Mouse (Mus musculus) gastrocnemius, postnatal 14 days (tissue): ENCODE data around the gene Slc37a4. TPM values are rescaled to one million over a fixed set of nuclear protein-coding genes. Genes with fewer than 3 reads are reported as not detected.
A peak's percentile ranks its signal among the peaks of the same experiment; 100 is the strongest.
"Not testable (repeated sequence)": the region's sequence is repeated elsewhere in the genome, so short reads cannot be mapped to it uniquely, and the experiment has no call there.

Source experiments
- DNase-seq: peaks from one replicate; pipeline ENCODE4 v3.0.0; 2021; ENCODE audit warnings: mixed read lengths
- intact Hi-C: fragments of 180-260 bp; cut with DNase I; formaldehyde crosslinking; loops from one replicate; pipeline ENCODE4 v1.15.1; 2025; ENCODE audit warnings: low total_unique reads
- total RNA-seq, 2 experiments: library from RNA; stranded (reverse); gene quantifications; 2 replicates each; pipeline ENCODE4 v1.2.3; 2021

Slc37a4 gene
- total RNA-seq, 2 experiments from 2014 or later: 164 to 179 TPM

DNA sequence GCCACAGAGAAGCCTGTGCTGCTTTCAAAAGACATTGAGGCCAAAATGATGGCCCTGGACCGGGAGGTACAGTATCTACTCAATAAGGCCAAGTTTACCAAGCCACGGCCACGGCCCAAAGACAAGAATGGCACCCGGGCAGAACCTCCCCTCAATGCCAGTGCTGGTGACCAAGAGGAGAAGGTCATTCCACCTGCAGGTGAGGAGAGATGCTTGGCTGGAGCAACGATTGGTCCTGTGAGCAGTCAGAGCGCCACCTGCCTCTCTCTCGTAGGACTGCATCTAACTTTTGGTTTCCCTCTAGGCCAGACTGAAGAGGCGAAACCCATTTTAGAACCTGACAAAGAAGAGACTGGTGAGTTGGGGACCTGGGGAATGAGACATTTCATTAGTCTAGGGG, 7.4 kb upstream of the Slc37a4 start:
- intact Hi-C loops: no loop called here
- DNase-seq: no peak

DNA sequence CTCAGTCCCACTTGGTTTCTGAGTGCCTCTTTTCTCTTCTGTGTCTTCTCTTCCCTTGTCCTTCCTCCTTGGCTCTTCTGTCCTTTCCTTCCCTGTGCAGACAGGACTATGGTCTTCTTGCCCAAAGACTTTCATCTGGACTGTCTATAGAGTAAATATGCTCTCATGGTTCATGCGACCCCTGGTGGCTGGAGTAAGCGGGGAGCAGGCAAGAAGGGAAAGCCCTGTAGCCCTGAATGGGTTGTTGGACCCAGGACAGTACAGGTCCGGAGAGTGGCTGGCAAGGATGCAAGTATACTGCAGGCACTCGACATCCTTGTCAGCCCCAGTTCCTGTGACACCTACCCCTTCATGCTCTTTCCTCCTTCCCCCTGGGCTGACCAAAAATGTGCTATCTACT, 5.2 kb upstream of the Slc37a4 start:
- intact Hi-C loops: loop anchor here (5.0 kb wide), 1 partner anchor 139 kb away; the partner anchor contains the start of gene Pdzd3
- DNase-seq: peak; percentile 76

DNA sequence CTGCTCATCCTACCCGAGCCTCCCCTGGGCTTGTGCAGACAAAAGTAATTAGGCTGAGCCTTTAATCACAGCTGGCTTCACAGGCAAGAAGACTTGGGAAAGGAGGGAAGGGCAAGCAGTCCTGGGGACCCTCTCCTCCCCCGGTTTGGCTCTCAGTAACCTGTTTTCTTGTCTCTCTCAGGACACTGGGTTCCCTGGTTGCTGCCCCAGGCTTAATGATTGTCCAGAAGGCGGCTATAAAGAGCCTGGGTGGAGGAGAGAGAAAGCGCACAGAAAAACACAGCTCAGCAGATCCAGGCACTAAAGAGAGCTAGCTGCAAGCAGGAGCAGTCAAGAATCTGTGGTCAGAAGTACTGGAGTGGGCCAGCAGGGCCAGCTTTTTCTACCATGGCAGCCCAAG, 1.4 kb downstream of the Slc37a4 start:
- intact Hi-C loops: no loop called here
- DNase-seq: no peak

DNA sequence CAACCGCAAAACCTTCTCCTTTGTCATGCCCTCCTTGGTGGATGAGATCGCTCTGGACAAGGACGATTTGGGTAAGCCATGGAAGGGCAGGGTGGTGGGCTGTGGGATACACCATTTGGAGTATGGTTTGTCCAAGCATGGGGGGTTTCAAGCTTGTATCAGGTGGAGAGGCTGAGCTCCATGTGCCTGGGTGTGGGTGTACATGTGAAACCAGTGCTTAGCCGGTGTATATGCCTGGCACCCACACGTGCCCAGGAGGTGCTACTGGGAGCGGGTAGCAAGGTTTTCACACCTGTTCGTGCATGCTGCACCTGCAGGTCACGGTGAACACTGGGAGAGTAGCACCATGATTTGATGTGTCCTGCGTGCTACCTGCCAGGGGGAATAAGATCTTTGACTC, 1.9 kb downstream of the Slc37a4 start:
- no peak for DNase-seq
- intact Hi-C loops: no loop called here

GRCm38 (mm10) chr9:44399114-44399794, 2.6 kb downstream of the Slc37a4 start:
- peak; percentile 48 for DNase-seq
- intact Hi-C loops: no loop called here

DNA sequence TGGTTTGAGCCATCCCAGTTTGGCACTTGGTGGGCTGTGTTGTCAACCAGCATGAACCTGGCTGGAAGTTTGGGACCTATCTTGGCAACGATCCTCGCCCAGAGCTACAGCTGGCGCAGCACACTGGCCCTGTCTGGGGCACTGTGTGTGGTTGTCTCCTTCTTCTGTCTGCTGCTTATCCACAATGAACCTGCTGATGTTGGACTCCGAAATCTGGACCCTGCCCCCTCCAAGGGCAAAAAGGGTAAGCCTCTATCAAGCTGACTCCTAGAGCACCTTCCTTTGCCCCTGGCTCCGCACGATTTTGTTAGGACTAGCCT, 3.1 kb downstream of the Slc37a4 start:
- intact Hi-C loops: no loop called here
- no peak for DNase-seq

DNA sequence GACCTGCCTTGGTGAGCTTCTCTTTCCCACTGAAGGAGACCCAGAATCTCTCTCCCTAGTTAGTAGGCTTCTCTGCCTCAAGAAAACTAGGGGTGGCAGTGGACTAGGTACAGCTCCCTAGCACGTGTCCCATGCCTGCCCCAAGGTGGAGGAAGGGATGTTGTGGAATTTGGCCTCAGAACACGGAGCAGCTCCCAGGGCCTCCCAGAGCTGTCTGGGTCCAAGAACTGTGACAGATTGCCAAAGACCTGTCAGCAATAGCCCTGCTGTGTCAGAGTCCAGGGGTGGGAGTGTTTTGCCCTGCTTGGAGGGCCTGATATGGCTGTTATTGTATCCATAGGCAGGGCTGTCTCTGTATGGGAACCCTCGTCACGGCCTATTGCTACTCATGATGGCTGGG, 4.4 kb downstream of the Slc37a4 start:
- no peak for DNase-seq
- intact Hi-C loops: no loop called here

DNA sequence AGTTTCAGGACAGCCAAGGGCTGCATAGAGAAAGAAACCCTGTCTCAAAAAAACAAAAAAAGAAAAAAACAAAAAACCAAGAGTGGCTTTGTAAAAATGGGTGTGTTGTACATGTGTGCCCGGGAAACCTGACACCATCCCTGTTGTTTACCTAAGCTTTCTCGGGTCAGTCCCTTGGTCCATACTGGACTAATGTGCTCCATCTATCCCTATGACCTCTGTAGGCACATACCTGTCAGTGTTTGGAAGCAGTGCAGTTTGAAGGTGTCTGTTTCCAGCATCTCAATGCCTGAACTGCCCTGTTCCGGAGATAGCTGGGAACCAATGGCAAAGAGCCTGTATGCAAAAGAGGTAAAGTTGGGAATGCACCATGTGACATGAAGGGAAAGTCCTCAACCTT, 8.4 kb downstream of the Slc37a4 start:
- intact Hi-C loops: no loop called here
- no peak for DNase-seq

GRCm38 (mm10) chr9:44406906-44407751, 10.5 kb downstream of the Slc37a4 start, which contains the start of the genes Rps25 and Trappc4:
Gene Rps25 (plus strand): TSS chr9:44407139.
Gene Trappc4 (minus strand): TSS chr9:44407600.
- intact Hi-C loops: no loop called here

GRCm38 (mm10) chr9:44407752-44408097, 11.1 kb downstream of the Slc37a4 start:
- intact Hi-C loops: no loop called here
- DNase-seq: no peak

More at GRCm38 (mm10) chr9:44406906-44407751, 10.5 kb downstream of the Slc37a4 start, which contains the start of the genes Rps25 and Trappc4:
- peak; percentile 91 for DNase-seq

- intact Hi-C loops: not testable (repeated sequence)
Measured at GRCm38 (mm10) chr9:44408693-44409092, 12.0 kb downstream of the Slc37a4 start.

GRCm38 (mm10) chr9:44410647-44411336, 14.1 kb downstream of the Slc37a4 start:
- intact Hi-C loops: no loop called here
- DNase-seq: no peak

More at GRCm38 (mm10) chr9:44408693-44409092, 12.0 kb downstream of the Slc37a4 start:
- not testable (repeated sequence) for DNase-seq

DNA sequence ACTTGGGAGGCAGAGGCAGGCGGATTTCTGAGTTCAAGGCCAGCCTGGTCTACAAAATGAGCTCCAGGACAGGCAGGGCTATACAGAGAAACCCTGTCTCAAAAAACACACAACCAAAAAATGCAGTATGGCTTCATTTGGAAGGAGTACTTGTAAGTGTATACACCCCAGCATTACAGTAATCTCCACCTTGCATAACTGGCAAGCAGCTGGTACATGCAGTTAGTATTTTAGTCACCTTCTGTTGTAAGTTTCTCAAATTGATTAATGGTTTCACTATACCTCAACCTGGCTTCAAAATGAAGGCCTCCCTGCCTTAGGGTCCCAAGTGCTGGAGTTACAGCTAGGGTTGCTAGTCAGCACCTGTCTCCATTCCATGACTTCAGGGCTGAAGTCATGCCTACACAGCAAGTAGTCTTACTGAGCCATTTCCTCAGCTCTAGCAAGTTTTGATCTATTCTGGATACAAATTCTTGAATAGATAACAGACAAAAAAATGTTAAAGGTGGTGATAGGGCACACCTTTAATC, 15.0 kb downstream of the Slc37a4 start:
- DNase-seq: no peak

DNA sequence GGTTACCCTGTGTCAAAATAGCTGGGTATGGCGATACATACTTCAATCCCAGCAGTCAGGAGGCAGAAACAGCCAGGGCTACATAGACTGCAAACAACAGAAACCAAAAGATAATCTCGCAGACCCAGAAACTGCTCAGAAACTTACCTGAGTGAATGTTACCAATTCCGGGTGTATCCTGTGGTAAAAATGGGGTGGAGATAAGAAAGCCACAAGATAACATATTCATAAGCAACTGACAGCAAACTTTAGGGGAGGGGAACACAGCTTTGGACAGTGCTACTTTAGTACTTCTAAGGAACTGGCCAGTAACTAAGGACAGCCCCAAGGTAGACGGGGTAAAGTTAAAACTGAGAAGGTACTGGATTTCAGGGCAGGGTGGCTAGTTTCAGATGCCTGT, 15.7 kb downstream of the Slc37a4 start:
- intact Hi-C loops: no loop called here
- no peak for DNase-seq

More for the DNA sequence above, 15.0 kb downstream of the Slc37a4 start:
- intact Hi-C loops: no loop called here

GRCm38 (mm10) chr9:44412781-44413180, 16.1 kb downstream of the Slc37a4 start:
- DNase-seq: no peak
- intact Hi-C loops: no loop called here

DNA sequence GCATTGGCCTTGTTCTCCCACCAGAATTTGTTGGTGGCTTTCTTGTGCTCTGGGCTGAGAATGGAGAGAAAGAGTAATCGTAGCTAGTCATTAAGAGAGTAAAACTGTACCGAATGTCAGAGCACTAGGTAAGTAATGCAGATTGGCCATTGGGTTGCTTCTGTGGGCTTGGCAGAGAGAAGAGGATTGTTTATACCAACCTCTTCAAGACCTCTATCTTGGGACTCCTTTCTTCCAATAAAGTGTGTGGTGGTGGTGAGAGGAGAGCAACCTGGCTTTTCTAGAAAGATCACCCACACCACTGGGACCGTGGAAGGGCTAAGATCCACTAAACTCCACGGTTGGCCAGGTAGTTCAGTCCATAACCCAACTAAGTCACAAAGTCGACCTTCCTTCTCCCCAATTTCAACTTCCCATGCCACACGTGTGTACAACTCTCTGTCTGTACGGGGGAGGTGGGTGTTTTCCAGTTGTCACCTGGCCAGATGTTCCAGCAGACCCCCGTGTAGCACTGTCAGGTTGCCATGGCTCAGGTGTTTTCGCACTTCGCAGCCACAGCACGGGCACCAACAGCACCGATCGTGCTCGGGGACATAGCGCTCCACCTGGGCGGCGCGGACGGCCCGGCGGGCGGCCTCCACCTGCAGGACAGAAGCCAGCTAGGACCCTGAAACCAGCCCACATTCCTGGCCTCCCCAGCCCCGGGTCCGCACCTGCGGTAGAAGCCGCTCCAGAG, 20.7 kb downstream of the Slc37a4 start:
- intact Hi-C loops: no loop called here
- DNase-seq: no peak

GRCm38 (mm10) chr9:44417892-44418363, 21.3 kb downstream of the Slc37a4 start:
- peak; percentile 97 for DNase-seq
- intact Hi-C loops: no loop called here

GRCm38 (mm10) chr9:44418519-44419385, 22.1 kb downstream of the Slc37a4 start, which contains the start of gene Ccdc84:
Gene Ccdc84 (minus strand): TSS chr9:44418569.
- no peak for DNase-seq
- intact Hi-C loops: no loop called here
